Mouse (Mus musculus) brown adipose tissue, adult 24 weeks (tissue): ENCODE results near the gene Tex22. TPM values are rescaled to one million over a fixed set of nuclear protein-coding genes. Genes with fewer than 3 reads are reported as not detected.

Experiments
- H3K27ac ChIP-seq: fragments of 200-500 bp; replicated peaks from 2 replicates; pipeline ENCODE4 v1.5.1; 2012; ENCODE audit warnings: low read depth, mild to moderate bottlenecking, low read length
- H3K4me1 ChIP-seq: fragments of 200-500 bp; 2 replicates; pipeline ENCODE4 v1.6.1; 2012; ENCODE audit warnings: low read length, mixed read lengths; ENCODE audit not compliant: control insufficient read depth, insufficient read depth, insufficient read length
- H3K4me3 ChIP-seq: fragments of 200-500 bp; 2 replicates; pipeline ENCODE4 v1.5.1; 2012; ENCODE audit warnings: low read depth, mild to moderate bottlenecking, low read length, moderate library complexity; ENCODE audit not compliant: insufficient read depth
- polyA plus RNA-seq: library from polyadenylated mRNA; stranded (reverse); fragments of >200 nt; gene quantifications from 2 replicates; pipeline ENCODE4 v1.2.4, GENCODE M21; 2012; ENCODE audit not compliant: missing spikeins, insufficient read depth, insufficient read length

Gene Tex22
- polyA plus RNA-seq, 1 experiment, result not detected

DNA sequence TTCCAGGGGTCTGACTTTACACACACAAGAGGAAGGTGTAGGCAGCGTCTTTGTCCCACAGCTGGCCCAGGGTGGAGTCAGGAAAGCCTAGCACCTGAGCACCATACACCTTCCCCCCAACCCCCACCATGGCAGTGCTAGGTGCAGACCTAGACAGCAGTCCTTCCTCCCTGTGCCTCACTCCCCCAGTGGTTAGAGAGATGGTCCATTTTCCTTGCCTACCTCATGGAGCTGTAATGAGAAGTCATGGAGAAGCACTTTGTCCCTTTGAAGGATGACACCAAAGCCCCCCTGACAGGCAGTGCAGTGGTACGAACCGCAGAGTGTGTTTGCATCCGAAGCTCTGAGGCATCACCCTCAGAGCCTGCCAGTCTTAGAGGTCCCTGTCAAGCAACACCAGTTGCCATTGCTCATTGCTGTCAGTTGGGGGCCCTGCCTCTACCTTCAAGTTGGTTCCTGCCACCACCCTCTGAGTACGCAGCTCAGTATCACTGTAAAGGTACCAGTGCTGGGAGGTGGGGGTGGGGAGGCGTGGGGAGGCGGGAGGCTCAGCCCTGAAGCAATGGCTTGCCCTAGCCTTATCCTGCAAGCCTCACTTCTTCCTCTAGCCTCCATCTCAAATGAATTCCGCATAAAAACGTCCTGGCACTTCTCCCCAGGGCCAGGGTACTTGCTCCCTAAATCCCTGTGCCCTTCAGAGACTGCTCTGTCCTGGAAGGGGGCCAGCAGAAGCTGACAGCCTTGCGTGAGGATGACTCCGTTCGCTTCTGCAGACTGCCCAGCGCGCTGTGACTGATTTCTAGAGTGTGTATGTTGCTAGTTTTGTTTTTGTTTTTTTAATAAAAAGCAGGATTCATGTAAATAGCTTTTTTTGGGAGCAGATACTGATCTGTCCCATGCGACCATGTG, 628 bp upstream of the Tex22 start:
- H3K4me3 ChIP-seq, result peak overlapping the region; percentile 72
- H3K4me1 ChIP-seq, result no peaks in the 10 kb centered on the region
- no peak overlapping the region for H3K27ac ChIP-seq

DNA sequence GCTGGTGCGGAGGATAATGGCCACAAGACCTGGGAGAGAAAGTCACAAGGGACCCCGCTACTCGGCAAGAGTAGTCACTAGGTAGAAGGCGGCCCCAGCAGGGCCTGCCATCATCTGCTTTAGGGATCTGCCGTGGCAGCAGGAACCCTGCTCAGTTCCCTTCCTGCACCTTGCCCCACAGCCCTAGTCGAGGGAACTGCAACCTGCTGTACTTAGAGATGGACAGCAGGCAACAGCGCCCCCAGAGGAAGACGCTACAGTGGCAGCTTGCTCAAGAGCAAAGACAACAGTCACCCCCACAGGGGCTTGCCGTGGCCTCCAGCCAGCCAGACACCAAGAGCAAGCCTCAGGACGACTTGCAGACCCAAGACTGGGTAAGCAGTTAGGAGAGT, 757 bp downstream of the Tex22 start:
- H3K4me1 ChIP-seq, result no peaks in the 10 kb centered on the region
- peak overlapping the region; percentile 72 for H3K4me3 ChIP-seq
- H3K27ac ChIP-seq, result peak overlapping the region; percentile 90

DNA sequence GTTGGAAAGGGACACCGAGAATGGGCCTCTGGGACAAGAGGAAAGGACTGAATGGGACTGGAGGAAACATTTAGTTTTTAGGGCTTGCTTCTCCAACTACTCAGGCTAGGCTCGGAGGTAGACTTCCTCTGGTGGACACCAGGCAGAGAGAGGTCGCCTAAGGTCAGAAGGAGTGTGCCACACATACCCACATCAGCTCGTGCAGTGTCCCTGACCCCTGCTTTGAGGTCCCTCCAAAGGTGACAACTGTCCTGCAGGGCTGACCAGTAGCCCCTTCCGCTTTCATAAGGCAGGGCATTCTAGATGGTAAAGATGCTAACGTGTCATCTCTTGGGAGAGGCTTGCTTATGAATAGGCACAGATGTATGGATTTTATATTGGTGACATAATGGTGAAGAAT, 1.2 kb downstream of the Tex22 start:
- Histone ChIP-seq H3K27ac (no peak overlapping the region), H3K4me3 (no peak overlapping the region), H3K4me1 (no peaks in the 10 kb centered on the region)

DNA sequence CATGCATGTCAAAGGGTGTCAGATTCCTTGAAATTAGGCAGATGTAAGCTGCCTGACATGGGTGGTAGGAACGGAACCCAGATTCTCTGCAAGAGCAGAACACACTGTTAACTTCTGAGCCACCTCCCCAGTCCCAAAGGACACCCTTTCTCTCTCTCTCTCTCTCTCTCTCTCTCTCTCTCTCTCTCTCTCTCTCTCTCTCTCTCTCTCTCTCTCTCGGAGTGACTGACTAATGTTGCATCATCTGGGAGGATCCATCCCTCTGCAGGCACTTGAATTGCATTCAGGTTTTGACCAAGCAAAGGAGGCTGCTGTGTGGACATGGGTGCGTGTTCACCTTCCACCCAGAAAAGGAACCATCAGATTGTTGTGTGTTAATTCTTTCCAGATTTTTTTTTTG, 13.0 kb downstream of the Tex22 start:
- Histone ChIP-seq H3K4me3 (no peak overlapping the region), H3K27ac (no peak overlapping the region)

DNA sequence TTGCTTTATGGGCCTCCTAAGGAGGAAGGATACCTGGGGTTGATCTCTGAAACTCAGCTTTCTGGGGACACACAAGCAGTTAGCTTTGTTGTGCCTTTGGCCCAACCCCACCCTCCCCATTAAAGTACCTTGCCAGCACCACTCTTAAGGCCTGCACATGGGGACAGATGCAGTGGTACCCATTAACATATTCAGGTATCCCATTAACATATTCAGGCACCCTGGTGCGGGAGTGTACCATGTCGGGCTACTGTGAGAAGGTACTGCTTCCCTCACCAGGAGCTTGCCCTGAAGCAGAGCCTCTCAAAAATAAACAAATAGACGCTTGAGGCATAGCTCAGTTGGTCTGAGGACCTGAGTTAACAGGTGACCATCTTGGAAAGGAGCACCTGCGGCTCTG, 13.7 kb downstream of the Tex22 start:
- no peak overlapping the region for H3K27ac ChIP-seq
- no peak overlapping the region for H3K4me3 ChIP-seq
- no peaks in the 10 kb centered on the region for H3K4me1 ChIP-seq

More for the DNA sequence above, 13.0 kb downstream of the Tex22 start:
- no peaks in the 10 kb centered on the region for H3K4me1 ChIP-seq

DNA sequence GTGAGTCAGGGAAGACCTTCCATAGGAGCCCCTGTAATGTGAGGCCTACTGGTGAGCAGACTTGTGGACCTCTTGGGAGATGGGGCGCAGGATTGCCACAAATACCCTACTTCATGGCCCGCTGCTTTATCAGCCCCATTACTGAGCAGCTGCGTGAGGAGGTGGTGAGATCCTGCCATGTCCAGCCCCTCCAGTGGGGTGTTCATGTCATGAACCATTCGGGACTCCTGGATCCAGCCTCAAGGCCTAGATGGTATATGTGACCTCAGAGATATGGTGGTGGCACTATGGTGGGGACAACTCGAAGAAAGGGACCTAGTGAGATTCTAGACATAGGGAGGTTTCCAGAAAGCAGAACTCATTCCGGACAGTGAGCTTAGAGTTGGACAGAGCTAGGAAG, 14.8 kb downstream of the Tex22 start:
- Histone ChIP-seq H3K4me1 (no peaks in the 10 kb centered on the region), H3K4me3 (no peak overlapping the region), H3K27ac (no peak overlapping the region)

DNA sequence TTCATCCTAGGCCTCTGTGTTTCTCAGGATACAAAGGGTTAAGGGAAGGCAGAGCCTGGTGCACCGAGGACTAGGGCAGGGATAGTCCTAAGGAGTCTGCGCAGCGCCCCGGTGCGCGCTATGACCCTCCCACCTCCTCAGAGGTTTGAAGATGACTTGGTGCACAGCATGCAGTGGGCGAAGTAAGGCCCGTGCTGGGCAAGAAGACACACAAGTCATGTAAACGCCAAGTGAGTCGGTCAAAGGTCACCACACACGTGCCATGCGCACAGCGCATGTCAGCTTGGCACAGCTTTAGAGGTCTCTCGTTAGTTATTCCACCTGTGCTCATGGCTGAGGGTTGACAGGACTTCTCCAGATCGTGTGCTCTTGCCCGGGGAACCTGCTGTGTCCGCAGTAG, 15.8 kb downstream of the Tex22 start:
- no peaks in the 10 kb centered on the region for H3K4me1 ChIP-seq

DNA sequence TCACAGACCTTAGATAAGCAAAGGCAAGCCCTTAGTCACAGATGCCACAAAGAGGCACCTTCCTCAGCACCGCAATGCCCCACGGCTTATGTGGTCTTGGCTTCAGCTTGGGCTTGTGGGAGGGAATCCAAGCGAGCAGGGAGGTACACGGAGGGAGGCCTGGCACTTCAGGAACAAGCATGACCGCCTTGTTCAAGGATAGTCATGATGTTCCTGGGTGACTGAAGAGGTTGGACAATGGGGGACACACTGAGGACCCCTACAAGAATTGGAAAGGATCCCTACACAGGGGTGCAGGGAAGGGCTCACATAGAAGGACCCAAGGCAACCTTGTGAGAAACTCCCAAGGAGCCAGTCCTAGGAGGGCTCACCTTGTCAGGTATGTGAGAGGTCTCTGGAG, 22.7 kb downstream of the Tex22 start:
- peaks cover 22% of the 10 kb centered on the region for H3K4me1 ChIP-seq
- no peak overlapping the region for H3K4me3 ChIP-seq
- no peak overlapping the region for H3K27ac ChIP-seq

More for the DNA sequence above, 15.8 kb downstream of the Tex22 start:
- no peak overlapping the region for H3K4me3 ChIP-seq
- H3K27ac ChIP-seq, result no peak overlapping the region

DNA sequence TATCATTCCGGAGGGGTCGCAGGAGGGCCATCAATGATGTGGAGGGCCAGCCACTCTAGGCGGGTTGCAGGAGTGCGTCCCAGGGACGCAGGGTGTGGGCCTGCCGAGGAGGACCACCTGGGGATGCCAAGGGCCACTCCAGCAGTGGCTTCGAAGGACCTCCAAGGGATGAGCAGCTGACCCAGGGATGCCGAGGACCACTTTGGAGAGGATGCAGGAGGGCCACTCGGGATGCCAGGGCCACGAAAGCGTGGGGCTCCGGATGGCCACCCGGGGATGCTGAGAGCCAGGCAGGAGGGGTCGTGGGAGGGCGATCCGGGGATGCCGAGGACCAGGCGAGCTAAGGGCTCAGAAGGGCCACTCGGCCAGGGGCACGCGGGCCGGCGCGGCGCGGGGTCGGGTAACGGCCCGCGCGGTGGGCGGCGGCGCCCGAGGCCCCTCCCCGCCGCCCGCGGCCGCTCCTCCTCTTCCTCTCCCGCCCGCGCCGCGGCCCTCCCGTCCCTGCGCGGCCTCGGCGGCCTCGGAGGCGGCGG, 23.5 kb downstream of the Tex22 start, which contains the start of gene Mta1:
Gene Mta1 (plus strand): TSS at position 530 of the 533 bp plus-strand sequence.
- Histone ChIP-seq H3K27ac (peak within 1 kb of the TSS; percentile 5; the same call in 1 of the 2 replicates), H3K4me3 (peak within 1 kb of the TSS; percentile 96), H3K4me1 (peaks cover 22% of the 10 kb centered on the region)

DNA sequence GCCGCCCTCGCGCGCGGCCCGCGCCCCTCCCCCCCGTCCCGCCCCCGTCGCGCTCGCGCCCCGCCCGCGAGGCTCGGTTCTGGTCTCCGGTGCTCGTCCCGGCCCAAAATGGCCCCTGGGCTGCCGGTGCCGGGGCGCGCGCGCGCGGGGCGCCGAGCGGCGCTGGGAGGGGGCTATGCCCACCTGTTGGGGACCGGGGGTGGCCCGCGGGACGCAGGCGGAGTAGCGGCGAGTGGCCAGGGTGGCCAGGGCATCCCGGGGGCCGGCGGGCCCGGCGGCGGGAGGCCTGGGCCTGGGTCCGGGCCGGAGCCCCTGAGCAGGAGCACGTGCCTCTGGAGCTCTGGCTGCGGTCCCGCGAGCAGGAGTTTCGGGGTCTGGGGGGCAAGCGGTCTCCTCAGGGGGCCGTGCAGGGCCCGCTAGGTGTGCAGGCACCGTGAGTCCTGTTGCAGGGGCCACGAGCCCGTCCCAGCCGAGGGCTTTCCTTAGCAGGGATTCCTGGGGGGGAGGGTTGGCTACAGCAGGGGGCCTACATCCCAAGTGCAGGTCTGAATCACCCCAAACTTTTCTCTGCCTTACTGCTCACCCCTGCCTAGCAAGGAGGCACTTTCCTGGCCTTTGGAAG, 24.3 kb downstream of the Tex22 start:
- peak overlapping the region; percentile 96 for H3K4me3 ChIP-seq
- peaks cover 22% of the 10 kb centered on the region for H3K4me1 ChIP-seq
- H3K27ac ChIP-seq, result no peak overlapping the region

DNA sequence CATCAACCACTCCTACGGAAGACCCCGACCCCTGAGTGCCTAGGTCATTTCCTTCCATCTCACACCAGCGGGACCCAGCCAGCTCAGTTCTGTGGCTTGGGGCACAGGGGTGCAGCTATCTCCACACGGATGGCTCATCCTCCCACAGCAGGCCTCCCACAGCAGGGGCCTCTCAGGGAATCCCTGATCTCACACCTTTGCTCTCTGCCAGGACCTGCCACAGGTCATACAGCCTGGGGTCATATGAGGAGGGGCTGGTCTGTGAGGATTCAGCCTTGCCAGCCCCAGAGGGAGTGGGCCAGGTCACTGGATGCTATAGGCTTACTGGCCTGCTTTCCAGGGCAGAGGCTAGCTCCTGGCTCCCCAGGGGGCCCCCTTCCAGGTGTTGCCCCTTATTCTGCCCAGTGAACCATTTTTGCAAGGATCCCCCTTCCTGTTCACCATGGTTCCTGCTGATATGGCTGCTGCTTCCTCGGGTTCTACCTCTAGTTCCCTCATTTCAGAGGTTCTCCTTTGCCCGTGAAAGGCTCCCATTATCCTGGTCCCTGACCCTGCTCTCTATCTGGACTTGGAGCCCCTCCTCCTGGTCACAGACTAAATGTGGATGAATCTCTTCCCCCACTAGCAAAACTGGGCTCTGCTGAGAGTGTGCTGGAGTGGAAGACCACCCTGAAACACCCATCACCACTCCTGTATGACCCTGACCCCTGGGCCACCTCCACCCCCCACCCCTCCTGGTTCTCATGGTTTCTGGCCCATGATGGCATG, 25.4 kb downstream of the Tex22 start:
- Histone ChIP-seq H3K4me3 (peak overlapping the region; percentile 96), H3K4me1 (peaks cover 24% of the 10 kb centered on the region), H3K27ac (no peak overlapping the region)

DNA sequence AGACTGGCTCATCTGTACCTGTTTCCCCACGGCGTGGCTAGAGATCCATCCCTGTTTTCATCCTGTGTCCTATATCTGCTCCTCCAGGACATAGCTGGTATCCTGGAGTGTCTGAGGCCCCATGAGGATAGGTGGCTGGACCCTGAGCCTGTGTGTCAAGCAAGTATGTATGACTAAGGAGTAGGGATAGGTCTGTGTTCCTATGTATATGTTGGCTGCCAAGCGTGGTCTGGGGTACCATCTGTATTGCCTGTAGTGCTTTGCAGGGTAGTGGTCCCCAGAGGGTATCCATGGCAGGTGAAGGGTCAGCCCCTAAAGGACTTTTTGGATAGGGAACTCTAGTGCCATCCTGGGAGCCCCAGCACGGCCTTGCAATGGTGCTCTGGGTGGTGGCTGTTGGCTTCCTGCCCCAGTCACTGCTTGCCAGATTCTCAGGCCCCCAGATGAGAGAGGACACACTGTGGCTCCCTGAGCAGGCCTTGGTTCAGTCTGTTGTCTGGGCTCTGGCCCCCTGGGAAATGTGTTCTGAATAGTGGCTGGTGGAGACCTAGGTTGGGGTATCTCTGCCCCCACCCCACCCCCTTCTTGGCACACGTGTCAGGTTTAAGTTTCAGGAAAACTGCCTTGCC, 26.3 kb downstream of the Tex22 start:
- Histone ChIP-seq H3K4me1 (peaks cover 24% of the 10 kb centered on the region), H3K27ac (no peak overlapping the region), H3K4me3 (no peak overlapping the region)

DNA sequence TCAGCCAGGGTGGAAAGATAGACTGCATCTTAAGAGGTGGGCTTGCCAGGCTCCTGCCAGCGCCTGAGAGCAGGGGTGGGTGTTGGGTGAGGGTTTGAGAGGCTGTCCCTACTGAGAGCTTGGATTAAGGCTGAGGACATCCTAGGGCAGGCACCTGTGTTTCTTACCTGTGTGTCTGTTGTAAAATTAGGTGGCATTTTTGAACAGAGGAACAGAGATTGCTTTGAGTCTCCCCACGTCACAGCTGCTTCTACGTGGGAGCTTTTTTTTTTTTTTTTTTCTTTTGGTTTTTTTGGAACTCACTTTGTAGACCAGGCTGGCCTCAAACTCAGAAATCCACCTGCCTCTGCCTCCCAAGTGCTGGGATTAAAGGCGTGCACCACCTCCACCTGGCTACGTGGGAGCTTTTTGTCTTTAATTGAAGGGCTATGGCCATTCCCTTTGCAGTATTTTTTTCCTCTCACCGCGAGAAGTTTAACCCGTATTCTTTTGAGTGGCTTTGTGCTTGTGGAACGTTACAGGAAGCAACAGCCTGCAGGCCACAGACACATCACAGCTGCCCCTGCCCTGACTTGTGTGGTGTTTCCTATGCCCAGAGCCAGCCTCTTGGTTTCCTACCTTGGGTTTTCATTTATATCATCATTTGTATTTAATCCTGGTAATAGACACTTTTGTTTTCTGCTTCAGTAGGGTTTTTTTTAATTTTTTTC, 27.1 kb downstream of the Tex22 start:
- Histone ChIP-seq H3K4me3 (no peak overlapping the region), H3K27ac (no peak overlapping the region), H3K4me1 (peaks cover 24% of the 10 kb centered on the region)

DNA sequence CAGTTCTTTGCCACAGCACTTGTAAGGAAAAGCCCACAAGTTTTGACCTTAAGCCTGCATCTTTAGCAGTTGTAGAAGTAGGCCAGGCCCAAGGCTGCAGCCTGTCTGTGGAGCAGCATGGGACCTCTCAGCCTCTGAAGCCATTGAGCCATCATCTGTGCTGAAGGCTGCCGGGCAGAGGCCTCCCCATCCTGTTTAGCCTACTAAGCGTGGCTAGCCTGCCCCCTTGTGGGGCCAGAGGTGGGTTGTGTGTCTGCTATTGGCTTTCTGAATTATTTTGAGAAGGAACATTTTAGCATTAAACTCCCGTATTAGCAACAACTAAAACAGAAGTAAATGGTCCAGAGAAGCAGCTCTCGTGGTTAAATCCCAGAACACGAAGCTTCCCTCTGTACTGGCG, 28.2 kb downstream of the Tex22 start:
- H3K27ac ChIP-seq, result no peak overlapping the region
- H3K4me1 ChIP-seq, result peaks cover 33% of the 10 kb centered on the region

More for the DNA sequence above, 28.2 kb downstream of the Tex22 start:
- no peak overlapping the region for H3K4me3 ChIP-seq
